In the genomic region with DNA sequence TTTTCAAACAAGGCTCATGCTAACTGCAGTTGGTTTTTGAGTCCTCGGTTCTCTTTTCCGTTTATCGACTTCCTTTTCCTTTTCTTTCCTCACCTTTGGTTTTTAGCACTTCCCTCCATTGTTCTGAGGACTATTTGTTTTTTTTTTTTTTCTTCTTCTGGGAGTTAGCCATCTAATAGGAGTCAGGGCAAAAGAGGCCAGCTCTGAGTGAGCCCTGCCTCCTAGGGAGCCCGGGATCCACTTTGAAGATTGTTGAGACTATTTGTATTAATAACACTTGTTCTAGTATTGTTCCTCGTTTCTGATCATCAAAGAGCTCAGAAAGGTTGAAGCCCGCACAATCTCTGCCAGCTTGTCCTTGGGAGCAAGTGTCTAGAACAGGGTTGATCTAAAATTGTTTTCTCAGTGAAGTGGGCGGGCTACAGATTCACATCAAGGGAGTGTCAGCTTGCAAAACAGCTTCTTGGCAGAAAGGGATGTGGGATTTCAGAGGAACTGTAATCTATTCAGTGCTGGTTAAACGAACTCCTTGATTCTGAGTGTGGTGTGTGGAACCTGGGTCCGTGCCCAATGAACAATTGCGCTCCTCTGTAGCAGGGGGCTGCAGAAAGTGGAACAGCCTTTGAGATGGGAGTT, we compare ENCODE assay signal across 8 mouse cellular contexts.
A peak's percentile ranks its signal among the peaks of the same experiment; 100 is the strongest.
DNase-seq lines count a peak whose midpoint lies in the region; ATAC-seq and TF ChIP-seq lines count a peak whose summit lies in the region.

No protein-coding gene starts in this region.

- no peak overlapping the region for H3K9ac ChIP-seq in intestine, embryonic 15.5 days
- no peak overlapping the region for H3K9ac ChIP-seq in lung, embryonic 15.5 days

- H3K4me2 ChIP-seq in intestine, embryonic 15.5 days (replicated peaks), result peak overlapping the region; percentile 47
- H3K4me2 ChIP-seq in lung, embryonic 15.5 days, result peak overlapping the region; percentile 38

- H3K4me1 ChIP-seq in cerebellum, adult 2 months (ENCODE audit: control insufficient read depth, insufficient read depth, low read length), result no peaks in the 10 kb centered on the region
- H3K4me1 ChIP-seq in intestine, embryonic 15.5 days (replicated peaks), result peaks cover 7% of the 10 kb centered on the region
- H3K4me1 ChIP-seq in lung, embryonic 15.5 days, result peaks cover 17% of the 10 kb centered on the region

- H3K9me3 ChIP-seq in intestine, embryonic 15.5 days, result no peaks in the 10 kb centered on the region
- H3K9me3 ChIP-seq in lung, embryonic 15.5 days, result no peaks in the 10 kb centered on the region

- ATAC-seq in intestine, embryonic 15.5 days, result 0 out of 2 replicates have a peak, but pooled peaks have one; percentile 35
- no peak; the same call in 1 of the 2 replicates for ATAC-seq in lung, embryonic 15.5 days (ENCODE audit: borderline replicate concordance, extremely low read depth, low FRiP score, low TSS enrichment)

- no peaks in the 10 kb centered on the region for H3K27me3 ChIP-seq in cerebellum, adult 2 months (ENCODE audit: control insufficient read depth, insufficient read depth, low read length)
- no peaks in the 10 kb centered on the region for H3K27me3 ChIP-seq in intestine, embryonic 15.5 days (replicated peaks)
- no peaks in the 10 kb centered on the region for H3K27me3 ChIP-seq in lung, embryonic 15.5 days

- TF ChIP-seq POLR2A in cerebellum, adult 2 months (IDR thresholded peaks at IDR 0.05; ENCODE audit: borderline replicate concordance, insufficient read depth, low read length), result no peak

- no peak for TF ChIP-seq CTCF in cerebellum, adult 2 months (IDR thresholded peaks at IDR 0.05; ENCODE audit: borderline replicate concordance, insufficient read depth, low read depth, low read length)

- DNase-seq in cerebellum, postnatal 10 days, result peak; percentile 77 to 78
- DNase-seq in cerebellum, adult 2 months, result no peak
- peak; percentile 19 for DNase-seq in thymus, postnatal 0 days (ENCODE audit: low spot score)
- no peak for DNase-seq in thymus, adult 18-20 months
- no peak for DNase-seq in embryo, embryonic 10 days (ENCODE audit: low spot score)
- no peak for DNase-seq in kidney, postnatal 25 days

- no peak overlapping the region for H3K27ac ChIP-seq in cerebellum, adult 2 months (ENCODE audit: insufficient read depth, low read length)
- H3K27ac ChIP-seq in intestine, embryonic 15.5 days, result peak overlapping the region; percentile 48; the same call in 1 of the 2 replicates
- peak overlapping the region; percentile 73 for H3K27ac ChIP-seq in lung, embryonic 15.5 days

- no peak overlapping the region for H3K4me3 ChIP-seq in cerebellum, adult 2 months (replicated peaks; ENCODE audit: insufficient read depth, low read depth, low read length)
- no peak overlapping the region for H3K4me3 ChIP-seq in intestine, embryonic 15.5 days (replicated peaks)
- 0 out of 2 replicates have a peak overlapping the region, but pooled peaks have one; percentile 0 for H3K4me3 ChIP-seq in lung, embryonic 15.5 days

- WGBS in cerebellum, adult 2 months, result 55% methylated on average over 10 of the region's 10 CpGs
- 50% methylated on average over 10 of the region's 10 CpGs for WGBS in intestine, embryonic 15.5 days
- 28% methylated on average over 10 of the region's 10 CpGs for WGBS in lung, embryonic 15.5 days

- H3K36me3 ChIP-seq in intestine, embryonic 15.5 days, result no peaks in the 10 kb centered on the region
- no peaks in the 10 kb centered on the region for H3K36me3 ChIP-seq in lung, embryonic 15.5 days

Comparison
In these comparisons a context has a peak if more than half of its experiments do, and no peak if none do; other contexts are left out.
1. DNase-seq: peak in cerebellum, postnatal 10 days (2 of 2) and thymus, postnatal 0 days (single experiment); none in cerebellum, adult 2 months (0 of 2), thymus, adult 18-20 months (0 of 2), embryo, embryonic 10 days (single experiment) and kidney, postnatal 25 days (0 of 2).